31 mouse cellular contexts compared by ENCODE assay signal in the genomic region with DNA sequence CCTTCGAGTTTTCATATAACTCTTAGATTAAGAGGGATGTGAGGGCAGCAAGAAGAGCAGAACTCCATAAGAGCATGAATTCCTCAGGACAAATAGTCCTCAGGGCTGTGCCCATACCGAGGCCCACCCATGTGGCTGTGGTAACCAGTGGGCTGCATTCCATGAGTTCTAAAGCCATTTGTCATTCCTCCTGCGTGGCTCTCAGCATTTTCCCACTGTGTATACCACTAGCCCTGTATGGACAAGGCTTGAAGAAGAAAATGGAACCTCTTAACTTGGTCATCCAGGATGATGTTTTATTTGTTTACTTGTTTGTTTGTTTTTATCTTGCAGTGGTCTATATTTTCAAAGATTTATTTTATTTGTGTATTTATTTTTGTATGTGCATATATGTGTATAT. TPM values are rescaled to one million over a fixed set of nuclear protein-coding genes. Genes with fewer than 3 reads are reported as not detected.
"Had no signal": no experiment of that assay in that cellular context is flagged by ENCODE, and none has a peak within 500 bp of the region (broad histone marks: within the 10 kb centered on the region; RNA-seq: fewer than 3 reads in every experiment).

No protein-coding gene starts in this region.

RNA-seq across cellular contexts. Expression of a gene that starts 29.3 kb away (rescaled TPM):
- polyA plus RNA-seq: limb, embryonic 10.5 days; limb, embryonic 11.5 days; limb, embryonic 12.5 days; limb, embryonic 13.5 days; limb, embryonic 14.5 days; limb, embryonic 15.5 days; liver, adult 2 months; liver, embryonic 11.5 days; liver, embryonic 12.5 days; liver, embryonic 13.5 days; liver, embryonic 14.5 days; liver, embryonic 15.5 days; liver, embryonic 16.5 days; liver, postnatal 0 days; lung, adult 2 months; lung, embryonic 14.5 days; lung, embryonic 15.5 days; lung, embryonic 16.5 days; lung, postnatal 0 days; macrophage; midbrain, embryonic 10.5 days; midbrain, embryonic 11.5 days; midbrain, embryonic 12.5 days; midbrain, embryonic 13.5 days; midbrain, embryonic 14.5 days; midbrain, embryonic 15.5 days; midbrain, embryonic 16.5 days; midbrain, postnatal 0 days; myocyte; neural tube, embryonic 11.5 days; neural tube, embryonic 12.5 days had no signal
